15 mouse cellular contexts compared by ENCODE assay signal in the genomic region with DNA sequence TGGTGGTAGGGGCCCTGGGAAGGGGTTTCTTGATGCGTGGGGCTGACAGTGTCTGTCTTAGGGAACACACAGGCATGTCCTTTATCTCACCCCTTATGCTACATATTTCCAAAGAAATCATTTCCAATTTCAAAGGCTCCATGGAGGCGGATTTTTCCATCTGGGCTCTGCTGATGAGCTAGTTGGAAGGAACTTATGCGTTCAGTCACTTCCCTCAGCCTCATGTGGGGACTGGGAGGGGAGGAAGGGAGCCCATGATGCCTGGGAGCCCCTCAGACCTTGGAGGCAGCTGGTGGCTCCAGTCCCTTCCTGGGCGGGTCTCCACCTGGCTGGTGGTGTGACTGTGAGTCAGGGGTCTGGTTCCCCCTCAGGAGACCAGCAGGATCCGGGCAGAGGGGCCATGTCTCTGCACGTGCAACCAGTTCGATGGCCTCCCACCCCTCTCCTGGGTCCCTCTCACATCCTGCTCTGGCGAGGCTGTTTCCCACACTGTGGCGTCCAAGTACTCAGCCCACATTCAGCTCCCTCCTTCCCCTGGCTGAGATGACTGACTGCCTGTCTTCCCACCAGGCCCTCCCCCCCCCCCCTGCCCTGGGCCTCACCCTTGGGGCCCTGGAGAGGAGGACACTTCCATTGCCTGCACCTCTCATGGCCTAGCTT. TPM values are rescaled to one million over a fixed set of nuclear protein-coding genes. Genes with fewer than 3 reads are reported as not detected.
DNase-seq lines count a peak whose midpoint lies in the region; ATAC-seq and TF ChIP-seq lines count a peak whose summit lies in the region.
"Had no signal": no experiment of that assay in that cellular context is flagged by ENCODE, and none has a peak within 500 bp of the region (broad histone marks: within the 10 kb centered on the region; RNA-seq: fewer than 3 reads in every experiment).

No protein-coding gene starts in this region.

- ATAC-seq in heart, embryonic 14.5 days (ENCODE audit: insufficient number of reproducible peaks, insufficient read depth, low FRiP score, low read depth) = peak; percentile 15; the same call in 1 of the 2 replicates
- 0 out of 2 replicates have a peak, but pooled peaks have one; percentile 33 for ATAC-seq in stomach, embryonic 15.5 days (ENCODE audit: insufficient read depth, low FRiP score, low read depth)
- ATAC-seq: CD4-positive, CD25-positive, alpha-beta regulatory T cell, adult 4 months; Patski had no signal

- H3K9me3 ChIP-seq in heart, embryonic 14.5 days (ENCODE audit: control insufficient read depth, low read length) = no peaks in the 10 kb centered on the region
- H3K9me3 ChIP-seq in stomach, embryonic 15.5 days = no peaks in the 10 kb centered on the region

- H3K4me1 ChIP-seq in heart, embryonic 14.5 days (ENCODE audit: control insufficient read depth in 2 of 2, insufficient read depth in 2 of 2, low read length in 2 of 2) = peaks cover 20 to 28% of the 10 kb centered on the region in 2 experiments; a peak in 3 of 4 replicates
- H3K4me1 ChIP-seq in stomach, embryonic 15.5 days = peaks cover 15% of the 10 kb centered on the region

- intact Hi-C loops in left cerebral cortex, adult 2 months (cut with DNase I) = no loop called here
- intact Hi-C loops in left cerebral cortex, postnatal 4 days (cut with DNase I) = no loop called here

- no peak for TF ChIP-seq CTCF in left cerebral cortex, adult 2 months (IDR thresholded peaks at IDR 0.05)

- H3K4me2 ChIP-seq in heart, embryonic 14.5 days (ENCODE audit: low read length) = no peak overlapping the region
- no peak overlapping the region for H3K4me2 ChIP-seq in stomach, embryonic 15.5 days

- no peaks in the 10 kb centered on the region for H3K27me3 ChIP-seq in heart, embryonic 14.5 days (ENCODE audit: control insufficient read depth, insufficient read depth, low read length)
- H3K27me3 ChIP-seq in stomach, embryonic 15.5 days (replicated peaks) = no peaks in the 10 kb centered on the region

- no peak for DNase-seq in heart, adult 9 months (ENCODE audit: low spot score in 2 of 2)
- DNase-seq in left cerebral cortex, adult 2 months (ENCODE audit: extremely low spot score in 1 of 2, low spot score in 2 of 2) = no peak
- DNase-seq in left cerebral cortex, postnatal 4 days = no peak
- DNase-seq in layer of hippocampus, adult 9-11 months = peak; percentile 54
- DNase-seq in thymus, postnatal 25 days = no peak
- no peak for DNase-seq in adrenal gland, postnatal 4 days (ENCODE audit: low spot score in 2 of 2)
- DNase-seq: adrenal gland, postnatal 14 days; cerebellum, adult 18-20 months; kidney, adult 2 months had no signal

- no peaks in the 10 kb centered on the region for H3K36me3 ChIP-seq in heart, embryonic 14.5 days (ENCODE audit: control insufficient read depth, insufficient read depth, low read length)
- no peaks in the 10 kb centered on the region for H3K36me3 ChIP-seq in stomach, embryonic 15.5 days

- no peak overlapping the region for H3K9ac ChIP-seq in heart, embryonic 14.5 days (ENCODE audit: low read length)
- H3K9ac ChIP-seq in stomach, embryonic 15.5 days = no peak overlapping the region

- H3K4me3 ChIP-seq in heart, embryonic 14.5 days (ENCODE audit: control insufficient read depth in 1 of 2, insufficient read depth in 1 of 2, low read depth in 1 of 2, low read length in 2 of 2) = no peak overlapping the region
- no peak overlapping the region for H3K4me3 ChIP-seq in left cerebral cortex, adult 2 months
- no peak overlapping the region for H3K4me3 ChIP-seq in stomach, embryonic 15.5 days (replicated peaks)
- H3K4me3 ChIP-seq: erythroblast, embryonic 14.5 days had no signal

- WGBS in heart, embryonic 14.5 days = 55% methylated on average over 9 of the region's 9 CpGs
- WGBS in stomach, embryonic 15.5 days = 62% methylated on average over 9 of the region's 9 CpGs

- H3K27ac ChIP-seq in heart, embryonic 14.5 days (replicated peaks in 1 of 2; ENCODE audit: control insufficient read depth in 1 of 2, insufficient read depth in 1 of 2, low read depth in 2 of 2, low read length in 2 of 2) = 0 out of 4 replicates have a peak overlapping the region, but pooled peaks of 1 of the 2 experiments have one; percentile 28
- H3K27ac ChIP-seq in left cerebral cortex, adult 2 months = peak overlapping the region; percentile 76
- no peak overlapping the region for H3K27ac ChIP-seq in stomach, embryonic 15.5 days
- H3K27ac ChIP-seq: macrophage had no signal

RNA-seq across cellular contexts. Expression of a gene that starts 55.9 kb away (rescaled TPM):
- polyA plus RNA-seq in heart, embryonic 14.5 days (2014; fragmentation: Nextera tagmentation; extraction: Ambion mirVana) = 23.5 and 23.8 TPM in 2 replicates
- total RNA-seq in left cerebral cortex, adult 2 months (2021) = 1 to 10 TPM; 4.7 to 6.7 TPM
- total RNA-seq in left cerebral cortex, postnatal 4 days (2021) = 10 to 100 TPM in 1 of 2 experiments, 1 to 10 TPM in 1; 9.4 to 11.5 TPM
- polyA plus RNA-seq in stomach, embryonic 15.5 days (2015; fragmentation: Nextera tagmentation; extraction: Ambion mirVana) = 21.9 and 26.2 TPM in 2 replicates
- total RNA-seq in adrenal gland, postnatal 4 days (2021) = 1 to 10 TPM; 8.2 to 9.5 TPM
